Mouse (Mus musculus): ENCODE data around the gene BC107364. TPM values are rescaled to one million over a fixed set of nuclear protein-coding genes. Genes with fewer than 3 reads are reported as not detected.
"Not testable (repeated sequence)": the region's sequence is repeated elsewhere in the genome, so short reads cannot be mapped to it uniquely, and the experiment has no call there.

Gene BC107364
- not detected for total RNA-seq (2021)
- long read RNA-seq, experiment 1, result 0 reads
- long read RNA-seq, experiment 2, result 0 reads

DNA sequence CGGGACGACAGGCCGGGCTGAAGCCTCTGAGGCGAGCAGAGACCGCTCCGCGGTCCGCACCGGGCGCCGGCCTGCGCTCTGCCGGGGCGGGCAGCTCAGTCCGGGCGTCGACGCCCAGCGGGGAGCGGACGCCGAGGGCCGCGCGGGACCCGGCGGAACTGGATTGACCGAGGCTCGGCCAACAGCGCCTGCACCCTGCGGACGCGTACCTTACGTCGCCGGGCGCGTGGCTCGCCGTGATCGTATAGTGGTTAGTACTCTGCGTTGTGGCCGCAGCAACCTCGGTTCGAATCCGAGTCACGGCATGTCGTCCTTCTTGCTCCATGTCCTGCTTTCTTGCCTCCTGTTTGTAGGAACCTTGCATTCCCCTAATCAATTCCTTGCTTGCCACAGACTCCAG, at the start of gene BC107364:
Gene BC107364, minus strand, starts transcription at position 45 of the 400 bp plus-strand sequence.
- not testable (repeated sequence) for DNase-seq

GRCm38 (mm10) chr3:96501391-96502115, 49.4 kb upstream of the BC107364 start:
- DNase-seq, result peak; percentile 71

DNA sequence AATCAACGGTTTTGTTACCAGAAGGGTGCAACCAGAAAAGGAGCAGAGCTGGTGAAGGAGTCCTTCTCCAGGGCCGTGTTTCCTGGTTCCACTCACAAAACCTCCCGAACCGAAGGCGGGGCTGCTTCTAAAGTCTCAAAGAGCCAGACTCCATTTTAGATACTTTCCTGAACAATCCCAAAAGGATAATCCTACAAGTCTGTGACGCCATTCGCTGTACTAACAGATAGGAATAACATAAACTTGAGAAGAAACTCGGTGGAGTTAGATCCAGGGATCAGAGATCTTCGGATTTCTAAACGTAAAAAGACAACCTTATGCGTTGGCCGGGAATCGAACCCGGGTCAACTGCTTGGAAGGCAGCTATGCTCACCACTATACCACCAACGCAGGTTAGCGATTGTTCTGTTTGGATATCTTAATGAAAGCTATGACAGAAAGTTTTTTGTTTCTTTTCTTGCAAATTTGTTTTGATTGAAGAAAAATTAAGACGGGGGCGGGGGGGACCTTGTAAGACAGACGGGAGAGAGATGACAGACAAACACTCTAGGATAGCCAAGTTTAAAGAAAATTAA, 48.7 kb upstream of the BC107364 start:
- peak; percentile 65 for DNase-seq

DNA sequence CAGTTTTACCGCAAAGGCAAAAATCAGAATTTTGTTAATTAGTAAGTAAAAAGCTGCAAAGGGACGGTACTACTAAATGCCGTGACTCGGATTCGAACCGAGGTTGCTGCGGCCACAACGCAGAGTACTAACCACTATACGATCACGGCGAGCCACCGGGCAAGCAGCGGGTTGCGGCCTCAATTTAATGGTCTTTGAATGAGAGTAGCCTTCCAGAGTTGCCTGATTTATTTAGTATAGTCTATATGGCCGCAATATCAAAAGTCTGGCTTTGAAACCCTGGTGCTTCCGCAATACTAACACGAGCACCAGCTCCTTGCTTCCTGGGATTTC, 48.1 kb upstream of the BC107364 start:
- peak; percentile 87 for DNase-seq

- peak; percentile 56 for DNase-seq
These were observed 47.6 kb upstream of the BC107364 start for GRCm38 (mm10) chr3:96499481-96500288.

- peak; percentile 3 for DNase-seq
These were observed 46.6 kb upstream of the BC107364 start for GRCm38 (mm10) chr3:96498476-96499245.

DNA sequence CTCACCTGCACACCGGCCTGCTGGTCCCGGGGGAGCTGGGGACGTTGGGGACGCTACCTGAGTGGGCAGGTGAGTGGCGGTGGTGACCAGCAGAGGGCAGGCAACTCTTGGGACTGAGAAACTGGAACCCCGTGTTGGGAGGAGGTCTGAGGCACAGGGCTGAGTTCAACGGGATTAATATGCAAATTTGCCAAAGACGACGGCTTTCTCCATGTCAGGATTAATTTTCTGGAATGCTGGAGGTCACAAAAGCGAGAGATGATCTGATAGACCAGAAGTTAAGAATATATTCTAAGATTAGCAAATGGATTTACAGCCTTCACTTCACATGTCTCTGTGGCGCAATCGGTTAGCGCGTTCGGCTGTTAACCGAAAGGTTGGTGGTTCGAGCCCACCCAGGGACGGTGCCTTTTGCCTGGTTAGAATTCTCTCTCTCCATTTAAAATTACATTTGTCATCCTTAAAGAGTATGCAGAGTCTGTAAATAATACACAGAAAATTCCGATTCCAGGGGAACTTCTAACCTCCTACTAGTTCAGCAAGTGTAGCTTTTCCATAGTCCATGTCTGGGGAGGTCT, 45.4 kb upstream of the BC107364 start:
- DNase-seq, result peak; percentile 64

DNA sequence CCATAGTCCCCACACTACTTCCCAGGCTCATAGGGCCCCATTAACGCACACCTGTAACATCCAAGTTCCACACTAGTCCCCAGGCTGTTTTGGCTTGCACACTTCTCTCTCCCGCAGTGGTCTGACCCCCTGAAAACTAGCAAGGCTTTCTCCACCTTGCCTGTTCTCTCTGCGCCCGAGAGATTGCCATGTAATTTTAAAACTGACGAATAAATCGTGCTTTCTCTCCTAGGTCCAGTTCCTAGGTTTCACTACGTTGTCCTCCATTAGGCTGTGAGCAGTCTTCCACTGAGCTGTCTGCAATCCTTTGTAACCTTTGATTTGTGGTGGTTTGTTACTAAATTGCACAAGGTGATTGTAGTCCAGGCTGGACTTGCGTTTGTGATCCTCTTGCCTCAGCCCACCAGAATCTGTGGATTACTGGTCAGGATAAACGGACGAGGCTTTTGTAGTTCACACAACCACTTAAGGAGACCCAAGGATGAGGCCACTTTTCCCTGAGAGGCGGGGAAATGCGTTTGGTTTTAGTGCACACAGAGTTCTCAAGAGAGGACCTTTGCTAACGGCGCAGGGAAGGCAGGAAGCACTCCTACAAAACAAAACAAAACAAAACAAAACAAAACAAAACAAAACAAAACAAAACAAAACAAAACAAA, 44.6 kb upstream of the BC107364 start:
- DNase-seq, result peak; percentile 2

DNA sequence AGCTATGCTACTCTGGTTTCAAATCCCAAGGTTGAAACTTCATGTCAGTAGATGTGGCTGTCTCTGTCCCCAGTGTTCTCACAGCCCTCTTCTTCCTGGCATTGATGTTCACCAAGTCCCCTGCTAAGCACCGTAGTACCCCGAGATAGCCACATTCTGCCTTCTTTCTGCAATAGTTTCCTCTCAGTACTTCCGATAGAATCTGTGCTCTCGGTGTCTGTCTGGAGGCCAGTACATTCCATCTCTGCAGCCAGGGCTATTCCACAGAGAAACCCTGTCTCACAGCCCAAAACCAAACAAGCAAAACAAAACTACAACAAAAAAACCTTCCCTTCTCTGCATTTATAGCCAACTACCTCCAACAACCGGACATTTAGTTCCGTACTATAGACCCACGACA, 44.1 kb upstream of the BC107364 start:
- DNase-seq, result peak; percentile 2

- peak; percentile 3 for DNase-seq
These were observed 43.5 kb upstream of the BC107364 start for GRCm38 (mm10) chr3:96495490-96496210.

DNA sequence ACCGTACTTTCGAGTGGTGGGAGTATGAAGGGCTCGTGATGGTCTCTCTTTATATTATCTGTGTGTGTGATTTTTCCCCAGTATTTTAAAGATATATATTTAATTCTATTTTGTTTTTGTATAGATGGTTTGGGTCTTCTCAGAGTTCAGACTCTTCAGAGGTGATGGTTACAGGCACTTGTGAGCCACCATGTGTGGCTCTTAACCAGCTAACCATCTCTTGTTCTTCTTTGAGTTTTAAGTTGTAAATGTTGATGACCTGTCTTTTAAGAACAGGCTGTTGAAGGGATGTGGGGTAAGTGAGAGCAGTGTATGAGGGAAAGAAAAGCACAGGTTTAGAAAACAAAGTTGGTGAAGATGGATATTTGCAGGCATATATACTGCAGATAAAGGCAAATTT, 42.8 kb upstream of the BC107364 start:
- peak; percentile 1 for DNase-seq

- not testable (repeated sequence) for DNase-seq
These were observed 42.4 kb upstream of the BC107364 start for GRCm38 (mm10) chr3:96494456-96494855.

DNA sequence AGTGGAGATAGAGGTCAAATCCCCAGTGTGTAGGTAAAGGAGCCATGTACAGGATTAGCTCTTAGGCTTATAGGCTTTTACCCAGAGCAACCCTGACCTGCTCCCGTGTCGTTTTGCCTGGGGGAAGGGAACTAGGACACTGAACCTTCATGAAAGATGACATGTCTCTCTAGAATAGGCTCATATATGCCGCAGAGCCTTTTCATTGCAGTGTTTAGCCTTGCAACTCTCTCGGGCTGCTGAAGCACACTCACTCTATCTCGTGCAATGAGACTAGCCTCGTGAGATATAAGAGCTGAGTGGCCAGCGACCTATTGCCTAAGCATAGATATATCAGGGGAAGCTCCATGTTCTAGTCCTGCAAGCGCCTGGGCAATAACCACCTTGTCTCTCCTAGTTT, 37.5 kb upstream of the BC107364 start:
- DNase-seq, result not testable (repeated sequence)

- DNase-seq, result not testable (repeated sequence)
These were observed 37.0 kb upstream of the BC107364 start for GRCm38 (mm10) chr3:96488907-96489629.

- not testable (repeated sequence) for DNase-seq
These were observed 36.3 kb upstream of the BC107364 start for GRCm38 (mm10) chr3:96488290-96488906.

DNA sequence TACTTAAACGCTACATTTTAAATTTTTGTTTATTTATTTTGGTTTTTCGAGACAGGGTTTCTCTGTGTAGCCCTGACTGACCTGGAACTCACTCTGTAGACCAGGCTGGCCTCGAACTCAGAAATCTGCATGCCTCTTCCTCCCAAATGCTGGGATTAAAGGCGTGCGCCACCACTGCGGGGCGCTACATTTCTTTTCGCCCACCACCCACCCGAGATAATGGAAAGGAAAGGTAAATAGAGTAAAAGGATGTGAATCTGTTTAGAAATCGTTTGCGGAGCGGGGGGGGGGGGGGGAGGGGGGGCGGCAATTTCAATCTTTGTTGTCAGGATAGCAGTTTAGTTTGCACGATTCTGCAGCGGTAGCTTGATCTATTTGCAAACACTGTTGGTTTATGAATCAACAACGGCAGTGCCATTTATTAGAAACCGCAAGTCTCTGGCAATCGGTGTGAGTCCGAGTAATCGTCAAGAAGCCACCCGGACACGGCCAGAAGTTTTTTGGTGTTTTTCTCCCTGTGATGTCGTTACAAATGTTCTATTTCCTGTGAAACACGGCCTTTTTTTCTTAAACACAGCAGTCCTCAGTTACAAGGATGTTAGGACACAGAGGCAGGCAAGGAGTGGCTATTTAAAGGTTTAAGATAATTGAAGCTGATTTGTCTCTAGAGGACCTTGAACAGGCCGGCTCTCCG, 35.6 kb upstream of the BC107364 start:
- no peak for DNase-seq

DNA sequence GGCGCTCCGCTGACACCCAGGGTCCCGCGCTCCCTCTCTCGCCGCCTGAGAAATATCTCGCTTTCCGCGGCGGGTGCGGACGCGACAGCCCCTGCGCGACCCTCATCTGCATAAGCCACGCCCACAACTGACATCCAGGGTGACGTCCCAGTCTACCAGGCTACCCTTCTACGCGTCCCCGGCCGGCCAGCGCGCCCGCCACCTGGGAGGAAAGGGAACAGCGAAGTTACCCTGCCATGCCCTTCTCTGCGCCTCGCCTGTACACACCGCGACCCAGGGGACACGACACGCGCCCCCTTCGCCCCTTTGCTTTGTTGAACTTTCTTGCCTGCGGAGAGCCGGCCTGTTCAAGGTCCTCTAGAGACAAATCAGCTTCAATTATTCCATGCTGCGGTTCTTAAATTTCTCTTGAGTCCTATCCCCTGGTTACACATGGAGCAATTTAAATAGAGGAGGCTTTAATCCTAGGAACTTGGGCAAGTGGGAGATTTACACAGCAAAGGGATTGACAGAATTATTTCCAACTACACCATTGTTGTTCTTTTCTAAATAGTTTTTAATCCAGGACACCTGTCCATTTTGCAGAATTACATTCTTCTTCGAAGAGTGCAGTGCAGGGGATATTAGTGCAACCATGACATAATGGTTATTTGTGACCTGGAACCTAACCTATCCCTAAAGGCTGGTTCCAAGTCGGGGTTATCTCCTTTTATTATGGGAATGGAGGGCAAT, 34.9 kb upstream of the BC107364 start:
- not testable (repeated sequence) for DNase-seq

All from gastrocnemius, postnatal 25 days (tissue).